Mouse (Mus musculus) WW6 (cell line): ENCODE measurements at regions not wholly inside any gene's neighbourhood (a gene's known extent, or its start where the extent isn't known, plus 50 kb on each side); places are given as distances from the start of the nearest gene placed in this dataset.

ENCODE experiments used
- DNase-seq: peaks from one replicate; pipeline ENCODE4 v3.0.0-alpha.2; 2013; ENCODE audit warnings: low read depth, low spot score

GRCm38 (mm10) chr13:84565644-84566532, 343.8 kb downstream of the Tmem161b start:
- DNase-seq, result no peak

- DNase-seq, result no peak
These were observed 344.4 kb downstream of the Tmem161b start for GRCm38 (mm10) chr13:84566533-84566832.

GRCm38 (mm10) chr13:84569371-84569770, 347.3 kb downstream of the Tmem161b start:
- DNase-seq, result no peak

GRCm38 (mm10) chr13:84570206-84570605, 348.1 kb downstream of the Tmem161b start:
- no peak for DNase-seq

GRCm38 (mm10) chr13:84570984-84571844, 349.1 kb downstream of the Tmem161b start:
- DNase-seq, result no peak

GRCm38 (mm10) chr13:84571845-84572193, 349.7 kb downstream of the Tmem161b start:
- no peak for DNase-seq

GRCm38 (mm10) chr13:84572231-84572630, 350.1 kb downstream of the Tmem161b start:
- DNase-seq, result no peak

GRCm38 (mm10) chr13:84596585-84597142, 374.6 kb downstream of the Tmem161b start:
- DNase-seq, result no peak

- DNase-seq, result no peak
These were observed 380.5 kb downstream of the Tmem161b start for GRCm38 (mm10) chr13:84602612-84603011.

- DNase-seq, result no peak
These were observed 390.4 kb downstream of the Tmem161b start for GRCm38 (mm10) chr13:84612497-84612896.

GRCm38 (mm10) chr13:84613004-84613403, 390.9 kb downstream of the Tmem161b start:
- DNase-seq, result no peak

- no peak for DNase-seq
These were observed 402.6 kb downstream of the Tmem161b start for GRCm38 (mm10) chr13:84624691-84625090.

- DNase-seq, result no peak
These were observed 403.4 kb downstream of the Tmem161b start for GRCm38 (mm10) chr13:84625527-84625926.

- no peak for DNase-seq
These were observed 403.8 kb downstream of the Tmem161b start for GRCm38 (mm10) chr13:84625927-84626326.

GRCm38 (mm10) chr13:84626397-84626796, 404.3 kb downstream of the Tmem161b start:
- DNase-seq, result no peak

- no peak for DNase-seq
These were observed 408.6 kb downstream of the Tmem161b start for GRCm38 (mm10) chr13:84630686-84631085.

GRCm38 (mm10) chr13:84632493-84632892, 410.4 kb downstream of the Tmem161b start:
- DNase-seq, result no peak

- no peak for DNase-seq
These were observed 414.7 kb downstream of the Tmem161b start for GRCm38 (mm10) chr13:84636831-84637230.

- no peak for DNase-seq
These were observed 415.5 kb downstream of the Tmem161b start for GRCm38 (mm10) chr13:84637606-84638005.

- DNase-seq, result no peak
These were observed 416.4 kb downstream of the Tmem161b start for GRCm38 (mm10) chr13:84638401-84638934.

- DNase-seq, result no peak
These were observed 417.3 kb downstream of the Tmem161b start for GRCm38 (mm10) chr13:84639087-84640022.
